Mouse (Mus musculus) kidney, embryonic 15.5 days (tissue): Measurements from ENCODE around the gene Rmdn2. TPM values are rescaled to one million over a fixed set of nuclear protein-coding genes. Genes with fewer than 3 reads are reported as not detected.

Source experiments
- ATAC-seq: fragments of 200-750 bp; cut with Nextera tagmentation; replicated peaks from 2 replicates; pipeline ENCODE4 v1.8.0; 2017; ENCODE audit warnings: moderate TSS enrichment; ENCODE audit not compliant: low FRiP score
- H3K27ac ChIP-seq: fragments of 300-500 bp; sonication (generic); 2 replicates; pipeline ENCODE4 v1.5.1; 2015; ENCODE audit warnings: mild to moderate bottlenecking, inconsistent platforms
- H3K27me3 ChIP-seq: fragments of 300-500 bp; sonication (generic); 2 replicates; pipeline ENCODE4 v1.6.1; 2015; ENCODE audit warnings: inconsistent platforms
- H3K36me3 ChIP-seq: fragments of 300-500 bp; sonication (generic); 2 replicates; pipeline ENCODE4 v1.6.1; 2015; ENCODE audit warnings: inconsistent platforms
- H3K4me1 ChIP-seq: fragments of 300-500 bp; sonication (generic); 2 replicates; pipeline ENCODE4 v1.6.1; 2015; ENCODE audit warnings: inconsistent platforms
- H3K4me2 ChIP-seq: fragments of 300-500 bp; sonication (generic); 2 replicates; pipeline ENCODE4 v1.6.1; 2015; ENCODE audit warnings: moderate library complexity, mild to moderate bottlenecking, inconsistent platforms
- H3K4me3 ChIP-seq: fragments of 300-500 bp; sonication (generic); replicated peaks from 2 replicates; pipeline ENCODE4 v1.5.1; 2015; ENCODE audit warnings: mild to moderate bottlenecking, inconsistent platforms
- H3K9ac ChIP-seq: fragments of 300-500 bp; sonication (generic); 2 replicates; pipeline ENCODE4 v1.6.1; 2015; ENCODE audit warnings: mild to moderate bottlenecking, inconsistent platforms
- H3K9me3 ChIP-seq: fragments of 300-500 bp; sonication (generic); replicated peaks from 2 replicates; pipeline ENCODE4 v1.6.1; 2016; ENCODE audit warnings: inconsistent platforms
- WGBS: fragments of 180-500 bp; shearing (Covaris S2); methylation state at CpG from one replicate; pipeline ENCODE4 v1.1.7; 2015; ENCODE audit warnings: mixed read lengths; 5-methylcytosine and 5-hydroxymethylcytosine counted together
- polyA plus RNA-seq: library from polyadenylated mRNA; unstranded; fragments of >200 nt; fragmentation: Nextera tagmentation; extraction: Ambion mirVana; gene quantifications from 2 replicates; pipeline ENCODE4 v1.2.1, GENCODE M21; 2015

The Rmdn2 gene
- polyA plus RNA-seq, 1 experiment from 2014 or later: 15.5 TPM

DNA sequence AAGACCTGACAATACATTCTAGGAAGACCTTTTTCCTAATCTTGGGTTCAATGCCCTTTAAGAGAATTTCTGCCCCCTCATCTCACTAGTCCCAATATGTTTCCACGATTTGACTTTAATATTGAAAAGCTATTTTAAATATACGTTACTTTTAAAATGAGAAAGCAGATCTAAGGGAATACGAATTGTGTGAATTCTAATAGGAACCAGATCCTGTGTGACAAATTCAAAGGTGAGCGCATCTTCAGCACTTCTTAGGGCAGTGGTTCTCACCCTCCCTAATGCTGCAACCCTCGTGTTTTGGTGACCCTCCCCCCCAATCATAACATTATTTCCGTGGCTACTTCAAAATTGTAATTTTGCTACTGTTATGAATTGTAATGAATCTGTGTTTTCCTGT is 100.3 kb downstream of the Rmdn2 start:
- Histone ChIP-seq H3K27me3 (peaks cover 48% of the 10 kb centered on the region), H3K4me3 (peak overlapping the region; percentile 50), H3K27ac (no peak overlapping the region), H3K4me2 (peak overlapping the region; percentile 84), H3K9me3 (no peaks in the 10 kb centered on the region), H3K9ac (no peak overlapping the region), H3K4me1 (peaks cover 49% of the 10 kb centered on the region), H3K36me3 (no peaks in the 10 kb centered on the region)
- ATAC-seq: no peak
- 31% methylated on average over 6 of the region's 6 CpGs for WGBS

DNA sequence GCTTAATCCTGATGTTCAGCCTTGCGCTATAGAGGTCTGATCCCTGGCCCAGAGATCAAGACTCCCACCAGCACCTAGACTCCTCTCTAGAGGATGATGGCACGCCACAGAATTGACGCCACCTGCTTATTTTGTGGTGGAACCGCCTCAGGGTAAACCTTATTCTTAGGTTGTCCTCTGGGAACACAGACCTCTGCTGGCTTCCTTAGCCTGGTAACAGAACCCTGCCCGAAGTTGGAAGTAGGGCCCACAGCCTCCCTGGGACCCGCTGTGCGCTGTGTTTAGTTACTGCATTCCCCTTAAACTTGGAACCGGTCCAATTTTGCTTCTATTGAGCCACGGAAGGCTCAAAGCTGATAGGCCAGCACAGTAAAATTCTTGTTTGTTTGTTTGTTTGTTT is 100.9 kb downstream of the Rmdn2 start:
- ATAC-seq: no peak
- peaks cover 48% of the 10 kb centered on the region for H3K27me3 ChIP-seq
- H3K9me3 ChIP-seq: no peaks in the 10 kb centered on the region
- WGBS: 16% methylated on average over 9 of the region's 9 CpGs
- peak overlapping the region; percentile 84 for H3K4me2 ChIP-seq
- H3K4me1 ChIP-seq: peaks cover 49% of the 10 kb centered on the region
- H3K4me3 ChIP-seq: peak overlapping the region; percentile 50
- peak overlapping the region; percentile 40; the same call in 1 of the 2 replicates for H3K9ac ChIP-seq
- no peak overlapping the region for H3K27ac ChIP-seq
- H3K36me3 ChIP-seq: no peaks in the 10 kb centered on the region

DNA sequence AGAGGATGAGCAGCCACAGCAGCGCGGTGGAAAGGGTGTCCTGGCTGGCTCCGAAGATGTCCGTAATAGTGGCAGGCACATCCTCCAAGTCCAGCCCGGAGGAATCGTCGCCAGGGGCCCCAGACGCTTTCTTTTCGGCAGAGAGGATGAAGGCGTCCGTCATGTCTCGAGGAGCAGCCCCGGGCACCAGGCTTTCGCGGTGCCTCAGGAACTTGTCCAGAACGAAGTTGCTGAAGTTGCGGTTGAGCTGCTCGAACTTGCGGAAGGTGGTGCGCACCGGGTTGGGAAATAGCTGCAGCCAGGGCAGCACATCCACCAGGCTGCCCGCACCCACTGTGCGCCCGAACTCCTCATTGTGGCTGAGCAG is 101.6 kb downstream of the Rmdn2 start:
- Histone ChIP-seq H3K9me3 (no peaks in the 10 kb centered on the region), H3K4me3 (peak overlapping the region; percentile 50), H3K4me1 (peaks cover 47% of the 10 kb centered on the region), H3K27ac (no peak overlapping the region), H3K4me2 (peak overlapping the region; percentile 84), H3K36me3 (no peaks in the 10 kb centered on the region), H3K9ac (peak overlapping the region; percentile 40), H3K27me3 (peaks cover 48% of the 10 kb centered on the region)
- ATAC-seq: no peak
- WGBS: under 1% methylated on average over 24 of the region's 24 CpGs

DNA sequence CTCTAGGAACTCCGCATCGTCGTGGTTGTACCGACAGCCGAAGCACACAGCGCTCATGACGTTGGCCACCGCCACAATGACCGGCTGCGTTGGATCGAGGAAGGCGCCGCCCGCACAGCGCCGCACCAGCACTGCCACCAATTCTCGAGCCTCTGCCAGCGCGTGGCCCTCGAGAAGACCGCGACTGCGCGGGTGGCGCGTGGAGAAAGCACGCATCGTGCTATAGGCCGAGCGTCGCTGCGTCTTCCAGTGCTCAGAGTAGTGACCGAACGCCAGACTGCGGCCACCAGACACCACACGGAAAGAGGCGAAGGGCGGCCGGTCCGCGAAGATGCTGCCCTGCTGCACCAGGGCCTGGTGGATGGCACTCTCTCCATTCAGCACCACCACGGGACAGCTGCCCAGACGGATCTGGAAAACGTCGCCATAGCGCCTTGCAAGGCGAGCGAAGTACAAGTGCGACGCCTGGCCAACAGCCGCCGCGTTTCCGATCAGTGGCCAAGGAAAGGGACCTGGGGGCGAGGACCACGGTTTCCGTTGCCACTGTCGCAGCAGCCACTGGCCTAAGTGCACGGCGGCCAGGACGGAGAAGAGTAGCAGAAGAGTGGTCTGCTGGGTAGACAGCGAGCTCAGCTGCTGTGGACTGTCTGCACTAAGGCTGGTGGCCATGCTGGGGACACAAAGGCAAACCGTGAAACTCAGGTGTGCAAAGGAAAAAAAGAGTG is 102.1 kb downstream of the Rmdn2 start:
- H3K27ac ChIP-seq: peak overlapping the region; percentile 75
- peaks cover 46% of the 10 kb centered on the region for H3K4me1 ChIP-seq
- ATAC-seq: peak; percentile 27
- under 1% methylated on average over 63 of the region's 63 CpGs for WGBS
- no peaks in the 10 kb centered on the region for H3K36me3 ChIP-seq
- peak overlapping the region; percentile 50 for H3K4me3 ChIP-seq
- peaks cover 48% of the 10 kb centered on the region for H3K27me3 ChIP-seq
- H3K9me3 ChIP-seq: no peaks in the 10 kb centered on the region
- peak overlapping the region; percentile 84 for H3K4me2 ChIP-seq
- H3K9ac ChIP-seq: peak overlapping the region; percentile 40

DNA sequence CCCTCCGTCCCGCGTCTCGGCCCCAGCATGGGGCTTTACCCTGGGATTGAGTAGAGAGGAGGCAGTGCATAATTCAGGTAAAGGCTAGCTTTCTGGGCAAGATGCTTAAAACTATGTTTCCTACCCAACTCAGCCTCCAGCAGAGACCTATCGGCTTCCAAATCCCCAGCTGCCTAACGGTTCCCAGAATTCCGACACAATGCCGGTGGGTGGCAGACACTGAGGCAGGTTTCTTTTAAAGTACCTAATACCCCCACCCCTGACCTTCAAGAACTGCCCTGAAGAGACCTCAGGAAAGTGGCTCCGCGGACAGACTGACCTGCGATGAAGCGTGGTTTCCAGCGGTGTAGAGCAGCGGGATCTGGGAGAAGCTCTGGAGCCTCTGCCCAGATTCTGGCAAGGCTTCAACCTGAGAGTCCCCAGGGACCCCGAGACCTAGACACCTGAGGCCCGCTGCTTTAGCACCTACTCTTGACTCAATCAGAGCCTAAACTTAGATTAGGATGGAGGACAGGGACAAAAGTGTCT is 102.8 kb downstream of the Rmdn2 start:
- no peaks in the 10 kb centered on the region for H3K9me3 ChIP-seq
- H3K4me3 ChIP-seq: peak overlapping the region; percentile 50
- ATAC-seq: no peak
- whole genome bisulfite sequencing: under 1% methylated on average over 16 of the region's 16 CpGs
- peak overlapping the region; percentile 40 for H3K9ac ChIP-seq
- peak overlapping the region; percentile 75 for H3K27ac ChIP-seq
- H3K36me3 ChIP-seq: no peaks in the 10 kb centered on the region
- H3K4me1 ChIP-seq: peaks cover 45% of the 10 kb centered on the region
- H3K27me3 ChIP-seq: peaks cover 46% of the 10 kb centered on the region
- H3K4me2 ChIP-seq: peak overlapping the region; percentile 84

DNA sequence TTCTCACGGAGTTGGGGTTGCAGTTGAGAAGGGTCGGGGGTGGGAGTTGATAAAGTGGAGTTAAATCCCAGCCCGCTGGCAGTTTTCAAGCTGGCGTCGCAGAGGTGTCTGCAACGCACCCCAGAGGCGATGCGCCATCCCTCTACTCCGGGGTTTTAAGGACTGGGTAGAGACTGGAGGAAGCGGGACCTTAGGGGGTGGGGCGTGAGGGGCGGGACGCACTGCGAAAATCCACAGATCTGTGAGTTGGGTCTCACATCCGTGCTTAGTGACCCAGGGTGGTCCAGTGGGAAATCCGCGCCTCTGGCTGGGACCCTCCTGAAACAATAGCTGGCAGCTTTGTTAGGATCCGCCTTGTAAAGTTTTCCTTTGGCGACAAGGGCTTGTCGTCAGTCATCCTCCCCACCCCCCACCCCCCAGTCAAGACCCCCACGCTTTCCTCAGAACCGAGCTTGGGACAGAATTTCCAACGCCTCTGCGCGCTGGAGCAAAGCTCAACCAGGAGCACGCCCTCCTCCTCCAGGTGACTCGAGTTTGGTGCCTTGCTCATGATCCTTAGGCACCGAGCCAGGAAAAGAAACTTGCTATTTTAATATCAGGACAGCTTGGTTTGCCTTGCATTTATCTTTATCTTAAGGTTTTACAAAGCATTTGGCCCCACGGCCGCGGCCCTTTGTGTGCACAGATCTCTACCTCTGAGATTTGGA is 103.4 kb downstream of the Rmdn2 start, which contains the start of gene Cyp1b1:
Cyp1b1 (minus strand) TSS at position 131 of the 707 bp plus-strand sequence.
- H3K9me3 ChIP-seq: no peaks in the 10 kb centered on the region
- H3K4me2 ChIP-seq: peak within 1 kb of the TSS; percentile 84
- H3K4me3 ChIP-seq: peak within 1 kb of the TSS; percentile 50
- peak within 1 kb of the TSS; percentile 75 for H3K27ac ChIP-seq
- H3K36me3 ChIP-seq: no peaks in the 10 kb centered on the region
- H3K27me3 ChIP-seq: peaks cover 41% of the 10 kb centered on the region
- WGBS: under 1% methylated on average over 31 of the region's 31 CpGs
- peak; percentile 49 for ATAC-seq
- peaks cover 38% of the 10 kb centered on the region for H3K4me1 ChIP-seq
- peak within 1 kb of the TSS; percentile 40 for H3K9ac ChIP-seq

DNA sequence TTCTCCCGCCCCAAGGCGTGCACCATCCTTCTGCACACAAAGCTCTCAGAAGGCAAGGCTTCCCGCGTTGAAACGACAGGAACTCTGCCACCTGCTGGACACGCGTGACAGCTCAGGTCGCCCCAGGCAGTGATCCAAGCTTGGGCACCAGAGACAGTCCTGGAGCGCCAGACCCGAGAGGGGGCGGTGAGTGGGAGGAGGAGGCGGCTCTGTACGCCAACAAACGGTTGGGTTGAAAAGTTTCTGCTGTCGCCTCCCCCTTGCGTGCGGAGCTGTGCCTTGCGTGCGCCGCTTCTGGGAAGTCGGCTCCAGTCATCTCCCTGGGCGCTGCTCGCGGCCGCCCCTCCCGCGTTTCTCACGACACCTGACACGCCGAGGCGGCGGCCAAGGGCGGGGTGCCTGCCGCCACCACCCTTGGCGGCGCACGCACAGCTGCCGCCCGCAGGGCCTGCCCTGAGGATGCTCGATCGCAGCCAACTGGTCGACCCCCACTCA is 104.0 kb downstream of the Rmdn2 start:
- Histone ChIP-seq H3K27ac (peak overlapping the region; percentile 75), H3K4me3 (peak overlapping the region; percentile 50), H3K27me3 (peaks cover 37% of the 10 kb centered on the region), H3K4me2 (peak overlapping the region; percentile 84), H3K9me3 (no peaks in the 10 kb centered on the region), H3K36me3 (no peaks in the 10 kb centered on the region), H3K9ac (peak overlapping the region; percentile 40), H3K4me1 (peaks cover 34% of the 10 kb centered on the region)
- peak; percentile 90 for ATAC-seq
- WGBS: under 1% methylated on average over 42 of the region's 42 CpGs

DNA sequence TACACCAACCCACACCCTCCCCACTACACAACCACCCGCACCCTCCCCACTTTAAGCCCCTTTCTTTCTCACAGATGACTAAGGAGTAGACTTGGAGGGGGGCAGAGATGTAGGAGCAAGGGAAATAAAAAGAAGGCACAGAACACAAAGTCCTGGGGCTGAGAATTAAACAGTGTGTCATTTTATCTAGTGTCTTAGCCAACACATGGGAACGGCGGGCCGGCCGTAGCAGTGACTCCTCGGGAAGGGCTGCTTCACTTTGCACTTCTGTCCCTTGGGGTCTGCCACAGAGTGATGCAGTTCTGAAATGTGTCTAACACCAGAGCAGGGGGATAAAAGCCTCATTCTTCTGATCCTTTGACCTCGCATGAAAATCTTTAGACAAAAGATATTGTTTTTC is 109.0 kb downstream of the Rmdn2 start:
- no peak overlapping the region for H3K4me2 ChIP-seq
- H3K4me1 ChIP-seq: peaks cover 4% of the 10 kb centered on the region; the same call in 1 of the 2 replicates
- WGBS: 74% methylated on average over 7 of the region's 7 CpGs
- no peaks in the 10 kb centered on the region for H3K27me3 ChIP-seq
- no peak overlapping the region for H3K27ac ChIP-seq
- no peak overlapping the region for H3K9ac ChIP-seq
- H3K9me3 ChIP-seq: no peaks in the 10 kb centered on the region
- ATAC-seq: no peak
- no peaks in the 10 kb centered on the region for H3K36me3 ChIP-seq
- H3K4me3 ChIP-seq: no peak overlapping the region

DNA sequence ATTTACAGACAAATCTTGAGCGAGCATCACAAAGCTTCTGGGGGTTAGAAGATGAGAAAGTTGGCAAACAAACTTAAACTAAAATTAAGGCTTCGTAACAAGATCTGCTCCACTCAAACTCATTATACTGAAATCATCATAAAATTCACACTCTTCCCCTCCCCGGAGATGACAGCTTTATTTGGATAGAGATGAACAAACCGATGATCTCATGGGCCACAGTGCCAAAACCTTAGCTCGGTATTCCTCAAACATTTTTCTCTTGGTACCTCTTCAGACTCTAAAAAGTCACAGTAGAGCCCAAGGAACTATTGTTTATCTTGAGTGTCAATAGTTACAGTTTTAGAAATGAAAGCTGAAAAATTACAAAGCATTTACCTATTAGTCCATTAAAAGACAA is 115.0 kb downstream of the Rmdn2 start:
- no peak overlapping the region for H3K4me2 ChIP-seq
- no peak overlapping the region for H3K4me3 ChIP-seq
- H3K4me1 ChIP-seq: peaks cover 31% of the 10 kb centered on the region
- H3K36me3 ChIP-seq: no peaks in the 10 kb centered on the region
- no peaks in the 10 kb centered on the region for H3K27me3 ChIP-seq
- no peaks in the 10 kb centered on the region for H3K9me3 ChIP-seq
- H3K27ac ChIP-seq: no peak overlapping the region
- WGBS: 72% methylated on average over 5 of the region's 5 CpGs
- H3K9ac ChIP-seq: no peak overlapping the region
- no peak for ATAC-seq

DNA sequence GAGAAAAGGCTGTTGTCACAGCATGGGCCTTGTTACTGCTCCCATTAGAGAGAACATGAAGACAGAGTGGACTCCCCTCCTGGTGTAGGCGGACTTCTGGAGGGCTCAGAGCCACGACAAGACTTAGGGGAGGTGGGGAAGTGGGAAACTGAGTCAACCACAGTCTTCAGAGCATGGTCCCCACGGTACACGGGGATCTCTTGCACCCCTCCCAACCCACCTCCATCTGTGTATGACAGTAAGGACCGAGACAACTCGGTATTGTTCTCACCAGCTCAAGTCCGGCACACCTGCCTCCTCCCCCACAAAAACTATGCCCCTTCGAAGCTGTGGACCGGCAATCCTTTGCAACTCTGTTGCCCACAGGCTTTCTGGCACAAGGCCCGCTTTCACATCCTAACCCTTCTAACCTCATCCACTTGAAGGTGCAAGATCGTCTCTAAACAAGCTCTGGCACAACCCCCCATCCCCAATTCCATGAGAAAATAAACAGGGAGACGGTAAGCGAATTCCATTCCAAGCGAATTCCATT is 116.5 kb downstream of the Rmdn2 start:
- ATAC-seq: peak; percentile 41
- Histone ChIP-seq H3K9ac (no peak overlapping the region), H3K27me3 (no peaks in the 10 kb centered on the region), H3K27ac (peak overlapping the region; percentile 79), H3K4me3 (peak overlapping the region; percentile 24), H3K36me3 (no peaks in the 10 kb centered on the region), H3K4me1 (peaks cover 38% of the 10 kb centered on the region), H3K9me3 (no peaks in the 10 kb centered on the region), H3K4me2 (peak overlapping the region; percentile 58)
- 22% methylated on average over 14 of the region's 14 CpGs for WGBS

DNA sequence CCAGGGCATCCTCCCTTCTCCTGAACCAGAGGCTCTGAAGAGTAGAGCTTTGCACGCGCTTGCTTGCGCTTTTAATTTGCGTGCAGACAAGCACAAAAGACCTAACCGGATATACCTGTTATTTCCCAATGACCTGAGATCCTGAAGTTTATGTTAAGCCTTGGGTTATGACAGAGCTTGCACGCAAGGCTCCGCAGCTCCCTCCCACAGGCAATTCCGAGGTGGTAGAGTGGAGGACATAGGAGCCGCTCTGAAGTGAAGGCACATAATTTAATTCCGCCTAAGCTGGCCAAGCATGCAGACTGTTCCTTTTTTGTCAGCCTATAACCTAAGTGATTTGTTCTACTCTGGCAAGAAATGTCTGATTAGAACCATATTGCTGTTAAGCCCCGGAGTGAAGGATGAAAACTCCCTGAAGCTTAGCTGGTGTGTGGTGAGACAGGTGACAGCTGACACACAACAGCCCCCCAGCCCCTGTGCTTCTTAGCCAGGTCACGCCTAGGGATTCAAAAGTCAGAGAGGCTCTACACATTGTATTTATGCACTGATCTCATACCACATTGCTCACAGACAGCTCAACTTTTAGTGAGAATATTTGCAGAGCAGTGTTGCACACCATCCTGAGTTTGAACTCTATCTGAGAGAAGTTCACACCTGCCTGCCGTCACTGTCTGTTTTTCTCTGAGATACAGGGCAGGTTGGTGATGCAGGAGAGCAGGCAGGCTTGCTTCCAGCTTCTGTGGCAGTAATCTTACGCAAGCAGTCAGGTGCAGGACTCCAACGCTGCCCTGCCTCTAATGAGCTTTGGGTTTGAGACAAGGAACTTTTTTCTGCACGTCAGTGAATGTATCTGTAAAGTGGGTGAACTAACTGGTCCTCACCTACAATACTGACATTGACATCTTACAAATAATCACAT is 117.2 kb downstream of the Rmdn2 start:
- 17% methylated on average over 16 of the region's 16 CpGs for WGBS
- peak overlapping the region; percentile 79 for H3K27ac ChIP-seq
- peak; percentile 77 for ATAC-seq

More for the DNA sequence above, 117.2 kb downstream of the Rmdn2 start:
- Histone ChIP-seq H3K4me3 (peak overlapping the region; percentile 24), H3K27me3 (no peaks in the 10 kb centered on the region), H3K36me3 (no peaks in the 10 kb centered on the region), H3K4me1 (peaks cover 38% of the 10 kb centered on the region), H3K9me3 (no peaks in the 10 kb centered on the region), H3K9ac (no peak overlapping the region), H3K4me2 (peak overlapping the region; percentile 58)
